Mouse (Mus musculus) neural tube, embryonic 13.5 days (tissue): ENCODE measurements at regions not wholly inside any gene's neighbourhood (a gene's known extent, or its start where the extent isn't known, plus 50 kb on each side); places are given as distances from the start of the nearest gene placed in this dataset.
A peak's percentile ranks its signal among the peaks of the same experiment; 100 is the strongest.

Experiments
- ATAC-seq: fragments of 200-750 bp; cut with Nextera tagmentation; 2 replicates; pipeline ENCODE4 v1.8.0; 2017; ENCODE audit warnings: low read depth, mild to moderate bottlenecking, moderate TSS enrichment, moderate library complexity
- H3K27ac ChIP-seq: fragments of 300-500 bp; sonication (generic); replicated peaks from 2 replicates; pipeline ENCODE4 v1.5.1; 2015; ENCODE audit warnings: moderate library complexity, mild to moderate bottlenecking, inconsistent platforms
- H3K27me3 ChIP-seq: fragments of 300-500 bp; sonication (generic); 2 replicates; pipeline ENCODE4 v1.6.1; 2015; ENCODE audit warnings: mild to moderate bottlenecking, inconsistent platforms
- H3K36me3 ChIP-seq: fragments of 300-500 bp; sonication (generic); 2 replicates; pipeline ENCODE4 v1.6.1; 2015; ENCODE audit warnings: mild to moderate bottlenecking, inconsistent platforms
- H3K4me1 ChIP-seq: fragments of 300-500 bp; sonication (generic); replicated peaks from 2 replicates; pipeline ENCODE4 v1.6.1; 2015; ENCODE audit warnings: inconsistent platforms
- H3K4me2 ChIP-seq: fragments of 300-500 bp; sonication (generic); 2 replicates; pipeline ENCODE4 v1.6.1; 2015; ENCODE audit warnings: inconsistent platforms, mild to moderate bottlenecking, moderate library complexity
- H3K4me3 ChIP-seq: fragments of 300-500 bp; sonication (generic); 2 replicates; pipeline ENCODE4 v1.5.1; 2015; ENCODE audit warnings: mild to moderate bottlenecking, inconsistent platforms
- H3K9ac ChIP-seq: fragments of 300-500 bp; sonication (generic); 2 replicates; pipeline ENCODE4 v1.6.1; 2015; ENCODE audit warnings: moderate library complexity, mild to moderate bottlenecking, inconsistent platforms
- H3K9me3 ChIP-seq: fragments of 300-500 bp; sonication (generic); 2 replicates; pipeline ENCODE4 v1.6.1; 2016; ENCODE audit warnings: inconsistent platforms
- WGBS: fragments of 180-500 bp; shearing (Covaris S2); methylation state at CpG from one replicate; pipeline ENCODE4 v1.1.7; 2015; 5-methylcytosine and 5-hydroxymethylcytosine counted together

GRCm38 (mm10) chrX:166708106-166708505, 122.6 kb upstream of the Egfl6 start:
- Histone ChIP-seq H3K9ac (no peak overlapping the region), H3K4me1 (no peaks in the 10 kb centered on the region), H3K4me3 (no peak overlapping the region), H3K4me2 (no peak overlapping the region), H3K36me3 (no peaks in the 10 kb centered on the region), H3K27me3 (peaks cover 3% of the 10 kb centered on the region; the same call in 1 of the 2 replicates), H3K27ac (no peak overlapping the region), H3K9me3 (no peaks in the 10 kb centered on the region)
- WGBS: 64% methylated on average over 1 of the region's 1 CpGs
- no peak for ATAC-seq

- H3K36me3 ChIP-seq: no peaks in the 10 kb centered on the region
- H3K4me2 ChIP-seq: no peak overlapping the region
- WGBS: 87% methylated on average over 1 of the region's 1 CpGs
- H3K27ac ChIP-seq: no peak overlapping the region
- no peak overlapping the region for H3K9ac ChIP-seq
- no peaks in the 10 kb centered on the region for H3K9me3 ChIP-seq
- ATAC-seq: no peak
- H3K4me1 ChIP-seq: no peaks in the 10 kb centered on the region
- peaks cover 5% of the 10 kb centered on the region; the same call in 1 of the 2 replicates for H3K27me3 ChIP-seq
- H3K4me3 ChIP-seq: no peak overlapping the region
Observed at GRCm38 (mm10) chrX:166707029-166707428, 121.5 kb upstream of the Egfl6 start.

GRCm38 (mm10) chrX:166704311-166704710, 118.8 kb upstream of the Egfl6 start:
- ATAC-seq: no peak
- H3K4me1 ChIP-seq: no peaks in the 10 kb centered on the region
- no peak overlapping the region for H3K4me3 ChIP-seq
- H3K4me2 ChIP-seq: no peak overlapping the region
- no peak overlapping the region for H3K27ac ChIP-seq
- no peak overlapping the region for H3K9ac ChIP-seq
- H3K9me3 ChIP-seq: no peaks in the 10 kb centered on the region
- H3K27me3 ChIP-seq: 0 out of 2 replicates have a peak, but pooled peaks cover 16% of the 10 kb centered on the region
- H3K36me3 ChIP-seq: no peaks in the 10 kb centered on the region
- WGBS: 88% methylated on average over 2 of the region's 2 CpGs

DNA sequence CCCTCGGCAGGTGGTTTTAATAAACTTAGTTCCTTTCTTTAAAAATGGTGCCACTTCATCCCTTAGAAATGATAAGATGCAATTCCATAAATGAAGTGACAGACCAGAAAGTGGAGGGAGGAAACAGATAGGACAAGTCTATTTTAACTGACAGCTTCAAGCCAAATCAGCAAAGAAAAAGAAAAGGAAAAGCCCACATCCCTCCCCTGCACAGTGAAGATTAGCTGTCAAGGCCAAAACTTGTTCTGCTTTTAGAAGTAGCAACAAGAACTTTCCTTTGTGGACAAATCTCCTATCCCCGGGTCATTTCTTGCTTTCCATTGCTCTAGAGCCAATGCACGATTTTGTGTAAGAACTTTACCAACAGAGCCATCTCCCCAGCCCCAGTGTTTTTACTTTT, 108.7 kb upstream of the Egfl6 start:
- Histone ChIP-seq H3K27ac (no peak overlapping the region), H3K9me3 (no peaks in the 10 kb centered on the region), H3K9ac (no peak overlapping the region), H3K36me3 (no peaks in the 10 kb centered on the region), H3K4me1 (no peaks in the 10 kb centered on the region), H3K27me3 (peaks cover 14% of the 10 kb centered on the region), H3K4me3 (no peak overlapping the region), H3K4me2 (no peak overlapping the region)
- ATAC-seq: no peak
- WGBS: 84% methylated on average over 3 of the region's 3 CpGs

DNA sequence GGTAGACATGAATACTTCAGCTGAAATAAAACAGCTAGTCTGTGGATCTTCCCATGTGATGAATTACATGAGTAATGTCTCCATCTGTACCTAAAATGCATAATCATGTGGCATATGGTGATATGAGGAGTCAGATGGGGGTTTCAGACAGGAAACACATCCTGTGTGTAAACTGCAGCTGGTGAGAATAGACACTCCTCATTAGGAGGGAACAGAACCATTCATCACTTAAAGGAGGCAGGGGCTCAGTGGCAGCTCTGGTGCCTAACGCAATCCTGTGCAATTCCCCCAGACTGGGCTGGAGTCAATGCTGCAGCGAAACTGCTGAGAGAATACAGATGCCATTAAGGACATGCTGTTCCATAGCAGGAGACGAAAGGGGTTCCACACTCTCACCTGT, 103.3 kb upstream of the Egfl6 start:
- Histone ChIP-seq H3K27me3 (peaks cover 15% of the 10 kb centered on the region), H3K27ac (no peak overlapping the region), H3K4me2 (no peak overlapping the region), H3K4me1 (no peaks in the 10 kb centered on the region), H3K36me3 (no peaks in the 10 kb centered on the region), H3K9me3 (no peaks in the 10 kb centered on the region), H3K9ac (no peak overlapping the region), H3K4me3 (no peak overlapping the region)
- peak; percentile 43; the same call in 1 of the 2 replicates for ATAC-seq
- WGBS: 35% methylated on average over 3 of the region's 3 CpGs

DNA sequence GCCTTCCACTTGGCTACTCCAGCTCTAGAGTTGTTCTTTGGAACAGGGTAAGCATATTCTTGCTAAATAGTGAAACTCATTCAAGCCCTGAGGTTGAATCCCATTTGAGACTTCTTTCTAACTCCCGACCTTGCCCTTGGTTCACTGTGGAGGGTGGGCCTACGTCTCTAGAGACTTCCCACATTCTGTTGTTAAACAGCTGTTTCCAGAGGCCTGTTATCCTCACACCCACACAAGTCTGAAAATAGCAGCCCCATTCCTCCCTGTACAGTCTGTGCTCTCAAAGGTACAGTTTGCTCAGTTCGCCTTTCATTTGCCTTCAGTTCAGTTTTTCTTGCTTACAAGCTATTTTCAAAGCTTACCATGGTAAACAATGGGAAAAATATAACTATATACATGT, 87.9 kb upstream of the Egfl6 start:
- H3K4me1 ChIP-seq: no peaks in the 10 kb centered on the region
- ATAC-seq: no peak
- no peak overlapping the region for H3K9ac ChIP-seq
- no peak overlapping the region for H3K4me3 ChIP-seq
- no peak overlapping the region for H3K27ac ChIP-seq
- H3K36me3 ChIP-seq: no peaks in the 10 kb centered on the region
- WGBS: 76% methylated on average over 3 of the region's 3 CpGs
- no peaks in the 10 kb centered on the region for H3K9me3 ChIP-seq
- H3K27me3 ChIP-seq: peaks cover 30% of the 10 kb centered on the region
- H3K4me2 ChIP-seq: no peak overlapping the region

DNA sequence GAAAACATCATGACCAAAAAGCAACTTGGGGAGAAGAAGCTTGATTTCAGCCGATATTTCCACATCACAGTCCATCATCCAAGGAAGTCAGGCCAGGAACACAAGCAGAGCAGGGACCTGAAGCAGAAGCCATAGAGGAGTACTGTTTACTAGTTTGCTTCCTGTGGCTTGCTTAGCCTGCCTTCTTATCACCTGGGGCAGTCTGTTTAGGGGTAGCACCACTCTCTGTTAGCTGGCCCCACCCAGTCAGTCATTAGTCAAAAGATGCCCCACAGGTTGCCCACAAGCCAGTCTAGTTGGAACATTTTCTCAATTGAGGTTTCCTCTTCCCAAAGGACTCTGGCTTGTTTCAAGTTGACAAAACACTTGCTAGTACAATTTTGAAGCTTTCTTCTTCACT, 87.1 kb upstream of the Egfl6 start:
- no peak for ATAC-seq

GRCm38 (mm10) chrX:166671853-166672252, 86.3 kb upstream of the Egfl6 start:
- Histone ChIP-seq H3K36me3 (no peaks in the 10 kb centered on the region), H3K4me1 (no peaks in the 10 kb centered on the region), H3K9ac (no peak overlapping the region), H3K27ac (no peak overlapping the region), H3K4me2 (no peak overlapping the region), H3K9me3 (no peaks in the 10 kb centered on the region), H3K27me3 (peaks cover 32% of the 10 kb centered on the region), H3K4me3 (no peak overlapping the region)
- no peak for ATAC-seq
- 91% methylated on average over 4 of the region's 4 CpGs for WGBS

More for the DNA sequence above, 87.1 kb upstream of the Egfl6 start:
- Histone ChIP-seq H3K9ac (no peak overlapping the region), H3K27me3 (peaks cover 30% of the 10 kb centered on the region), H3K9me3 (no peaks in the 10 kb centered on the region), H3K27ac (no peak overlapping the region), H3K4me2 (no peak overlapping the region), H3K36me3 (no peaks in the 10 kb centered on the region), H3K4me3 (no peak overlapping the region), H3K4me1 (no peaks in the 10 kb centered on the region)
- WGBS: 84% methylated on average over 1 of the region's 1 CpGs

GRCm38 (mm10) chrX:166666304-166666703, 80.8 kb upstream of the Egfl6 start:
- Histone ChIP-seq H3K4me1 (peaks cover 10% of the 10 kb centered on the region), H3K9ac (no peak overlapping the region), H3K27ac (no peak overlapping the region), H3K4me2 (no peak overlapping the region), H3K9me3 (no peaks in the 10 kb centered on the region), H3K36me3 (no peaks in the 10 kb centered on the region), H3K27me3 (peaks cover 43% of the 10 kb centered on the region), H3K4me3 (no peak overlapping the region)
- ATAC-seq: no peak
- WGBS: 78% methylated on average over 2 of the region's 2 CpGs

DNA sequence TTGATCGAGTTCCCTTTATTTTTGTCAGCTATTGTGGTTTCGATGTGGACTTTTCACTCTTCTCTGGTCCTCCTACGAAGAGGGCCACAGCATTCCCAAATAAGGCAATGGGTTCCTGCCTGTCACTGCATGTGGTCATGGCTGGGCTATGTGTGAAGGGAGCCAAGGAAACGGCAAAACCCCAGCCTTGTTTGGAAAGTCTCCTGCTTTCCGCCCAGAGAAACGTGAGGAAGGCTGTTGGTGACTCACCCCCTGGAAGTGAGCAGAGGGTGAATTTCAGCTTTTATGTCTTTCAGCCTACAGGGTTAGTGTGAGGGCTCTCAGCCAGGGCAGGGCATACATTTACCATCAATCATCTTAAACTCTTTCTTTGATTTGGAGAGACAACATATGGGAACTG, 76.3 kb upstream of the Egfl6 start:
- ATAC-seq: peak; percentile 57
- H3K4me1 ChIP-seq: peaks cover 14% of the 10 kb centered on the region
- WGBS: 39% methylated on average over 6 of the region's 6 CpGs
- peak overlapping the region; percentile 88 for H3K27ac ChIP-seq
- H3K9me3 ChIP-seq: no peaks in the 10 kb centered on the region
- H3K27me3 ChIP-seq: peaks cover 38% of the 10 kb centered on the region
- no peak overlapping the region for H3K9ac ChIP-seq
- H3K36me3 ChIP-seq: no peaks in the 10 kb centered on the region
- no peak overlapping the region for H3K4me2 ChIP-seq
- H3K4me3 ChIP-seq: no peak overlapping the region

GRCm38 (mm10) chrX:166661043-166661718, 75.7 kb upstream of the Egfl6 start:
- ATAC-seq: peak; percentile 88
- WGBS: 20% methylated on average over 16 of the region's 16 CpGs

DNA sequence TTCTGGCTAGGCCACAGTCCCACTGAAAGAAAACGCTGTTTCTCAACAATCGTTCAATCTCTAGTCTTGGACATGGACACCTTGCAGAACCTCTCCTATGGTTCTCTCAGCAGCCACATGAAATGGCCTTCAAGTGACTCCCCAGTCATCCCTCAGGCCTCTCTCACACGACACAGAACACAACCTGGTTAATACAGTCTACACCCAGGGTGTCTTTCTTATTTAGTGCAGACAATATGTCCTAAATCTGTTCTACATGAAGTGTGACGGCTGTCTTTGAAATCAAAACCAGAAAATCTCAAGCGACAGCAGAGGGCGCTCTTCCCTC, 75.2 kb upstream of the Egfl6 start:
- no peak; the same call in none of the 2 replicates for ATAC-seq
- no peaks in the 10 kb centered on the region for H3K36me3 ChIP-seq
- H3K9ac ChIP-seq: no peak overlapping the region
- no peaks in the 10 kb centered on the region for H3K9me3 ChIP-seq
- H3K4me2 ChIP-seq: no peak overlapping the region; the same call in 1 of the 2 replicates
- H3K27me3 ChIP-seq: peaks cover 27% of the 10 kb centered on the region
- H3K27ac ChIP-seq: peak overlapping the region; percentile 88; the same call in 1 of the 2 replicates
- peaks cover 14% of the 10 kb centered on the region for H3K4me1 ChIP-seq
- WGBS: 28% methylated on average over 6 of the region's 6 CpGs
- no peak overlapping the region for H3K4me3 ChIP-seq

More at GRCm38 (mm10) chrX:166661043-166661718, 75.7 kb upstream of the Egfl6 start:
- H3K4me2 ChIP-seq: peak overlapping the region; percentile 46
- H3K9me3 ChIP-seq: no peaks in the 10 kb centered on the region
- H3K27me3 ChIP-seq: peaks cover 32% of the 10 kb centered on the region
- H3K36me3 ChIP-seq: no peaks in the 10 kb centered on the region
- H3K9ac ChIP-seq: peak overlapping the region; percentile 51
- peak overlapping the region; percentile 17 for H3K4me3 ChIP-seq
- H3K4me1 ChIP-seq: peaks cover 14% of the 10 kb centered on the region
- peak overlapping the region; percentile 88 for H3K27ac ChIP-seq

GRCm38 (mm10) chrX:166652400-166652799, 66.9 kb upstream of the Egfl6 start:
- no peak overlapping the region for H3K9ac ChIP-seq
- WGBS: 65% methylated on average over 3 of the region's 3 CpGs
- H3K4me2 ChIP-seq: no peak overlapping the region
- H3K9me3 ChIP-seq: no peaks in the 10 kb centered on the region
- no peak overlapping the region for H3K27ac ChIP-seq
- H3K36me3 ChIP-seq: no peaks in the 10 kb centered on the region
- peaks cover 23% of the 10 kb centered on the region for H3K27me3 ChIP-seq
- no peaks in the 10 kb centered on the region for H3K4me1 ChIP-seq
- H3K4me3 ChIP-seq: no peak overlapping the region
- 0 out of 2 replicates have a peak, but pooled peaks have one; percentile 32 for ATAC-seq
